Mouse (Mus musculus) adrenal gland, postnatal 4 days (tissue): ENCODE data around the gene Apex1. TPM values are rescaled to one million over a fixed set of nuclear protein-coding genes. Genes with fewer than 3 reads are reported as not detected.
"Not testable (repeated sequence)": the region's sequence is repeated elsewhere in the genome, so short reads cannot be mapped to it uniquely, and the experiment has no call there.

Experiments used
- DNase-seq, 2 experiments: peaks; one replicate each; pipeline ENCODE4 v3.0.0; 2021 to 2022; ENCODE audit warnings: low spot score in 2 of 2, mixed read lengths in 2 of 2
- total RNA-seq, 2 experiments: library from RNA; stranded (reverse); gene quantifications; 2 replicates each; pipeline ENCODE4 v1.2.3; 2021

Gene Apex1
- total RNA-seq, 2 experiments from 2014 or later, result 100 to 106 TPM

GRCm38 (mm10) chr14:50925111-50925920, 548 bp downstream of the Apex1 start:
- no peak for DNase-seq

DNA sequence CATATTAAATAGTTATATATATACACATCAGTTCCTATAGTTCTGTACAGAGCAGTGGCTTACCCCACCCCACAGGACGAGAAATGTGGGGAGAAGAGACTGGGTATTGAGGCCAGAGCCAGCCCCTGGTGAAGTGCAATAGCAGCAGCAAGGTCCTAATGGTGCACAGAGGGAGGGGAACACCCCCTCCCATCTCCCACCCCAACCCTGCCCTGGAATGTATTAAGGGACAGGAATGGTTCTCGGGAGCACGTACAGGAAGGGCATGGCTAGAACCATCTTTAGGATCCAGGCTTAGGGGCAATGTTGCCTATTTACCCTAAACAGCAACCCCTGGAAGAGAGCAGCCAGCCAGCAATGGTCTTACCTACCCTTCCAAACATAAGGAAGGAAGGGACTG, 2.6 kb downstream of the Apex1 start:
- no peak for DNase-seq

- DNase-seq, result no peak
These were observed 5.2 kb downstream of the Apex1 start for GRCm38 (mm10) chr14:50929951-50930350.

DNA sequence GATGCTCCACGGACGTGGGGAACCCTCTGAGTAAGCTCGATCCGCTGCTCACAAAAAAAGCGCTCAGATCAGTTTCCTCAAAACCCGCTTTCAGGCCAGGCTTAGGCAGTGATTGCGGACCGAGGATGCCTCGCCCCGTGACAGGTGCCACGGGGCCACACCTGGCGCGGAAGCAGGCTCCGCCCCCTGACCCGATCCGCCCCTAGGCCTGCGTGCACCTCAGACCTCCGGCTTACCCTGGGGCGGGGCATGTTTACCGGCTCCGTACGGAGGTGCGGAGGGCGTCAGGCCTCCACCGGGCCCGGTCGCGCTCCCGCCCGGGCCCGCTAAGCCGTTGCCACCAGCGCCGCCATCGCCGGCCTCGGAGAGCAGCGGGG, 5.6 kb downstream of the Apex1 start:
- no peak for DNase-seq

GRCm38 (mm10) chr14:50930754-50931492, 6.2 kb downstream of the Apex1 start, which contains the start of the genes Pip4p1 and Pnp:
Gene Pip4p1, minus strand, starts transcription at chr14:50930856.
Gene Pnp, plus strand, starts transcription at chr14:50931082.
- DNase-seq, result peak; percentile 95

DNA sequence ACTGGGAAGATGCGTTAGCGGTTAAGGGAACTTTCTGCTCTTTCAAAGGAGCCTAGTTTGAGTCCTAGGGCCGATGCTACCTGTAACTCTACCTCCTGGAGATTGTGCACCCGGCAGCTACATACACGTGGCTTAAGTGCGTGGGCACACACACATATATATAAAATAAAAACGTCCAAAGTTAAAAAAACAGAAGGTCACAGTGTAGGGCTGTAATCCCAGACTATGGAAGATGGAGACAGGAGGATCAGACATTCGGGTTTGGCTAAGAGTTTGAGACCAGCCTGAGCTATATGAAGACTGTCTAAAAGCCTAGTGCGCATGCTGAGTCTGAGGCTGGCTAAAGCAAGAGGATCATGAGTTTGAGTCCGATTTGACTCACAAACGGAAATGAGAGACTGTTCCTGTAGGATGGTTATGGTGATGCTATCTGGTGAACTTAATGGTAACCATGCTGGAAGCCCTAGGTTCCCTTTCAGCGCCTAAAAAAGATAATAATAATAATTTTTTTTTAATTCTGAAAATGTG, 6.8 kb downstream of the Apex1 start:
- no peak for DNase-seq

GRCm38 (mm10) chr14:50936649-50937048, 11.9 kb downstream of the Apex1 start:
- no peak for DNase-seq

- no peak for DNase-seq
These were observed 13.5 kb downstream of the Apex1 start for GRCm38 (mm10) chr14:50938119-50938908.

DNA sequence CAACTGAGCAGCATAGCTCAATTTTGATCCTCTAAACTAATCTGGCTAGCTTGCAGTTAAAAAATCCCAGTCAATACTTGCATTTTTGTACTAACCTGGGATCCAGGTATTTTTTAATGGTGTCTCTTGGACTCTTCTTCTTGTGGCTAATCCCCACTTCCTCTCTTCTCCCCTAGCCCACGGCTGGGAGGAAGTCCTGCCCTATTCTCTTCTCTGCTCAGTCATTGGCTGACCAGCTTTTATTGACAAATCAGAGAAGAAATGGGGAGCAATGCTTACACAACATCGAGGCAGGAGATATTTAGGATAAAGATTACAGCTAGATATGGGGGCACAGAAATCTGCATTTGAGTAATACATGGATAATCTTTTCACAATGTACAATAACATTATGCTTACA, 14.2 kb downstream of the Apex1 start:
- DNase-seq, result no peak

DNA sequence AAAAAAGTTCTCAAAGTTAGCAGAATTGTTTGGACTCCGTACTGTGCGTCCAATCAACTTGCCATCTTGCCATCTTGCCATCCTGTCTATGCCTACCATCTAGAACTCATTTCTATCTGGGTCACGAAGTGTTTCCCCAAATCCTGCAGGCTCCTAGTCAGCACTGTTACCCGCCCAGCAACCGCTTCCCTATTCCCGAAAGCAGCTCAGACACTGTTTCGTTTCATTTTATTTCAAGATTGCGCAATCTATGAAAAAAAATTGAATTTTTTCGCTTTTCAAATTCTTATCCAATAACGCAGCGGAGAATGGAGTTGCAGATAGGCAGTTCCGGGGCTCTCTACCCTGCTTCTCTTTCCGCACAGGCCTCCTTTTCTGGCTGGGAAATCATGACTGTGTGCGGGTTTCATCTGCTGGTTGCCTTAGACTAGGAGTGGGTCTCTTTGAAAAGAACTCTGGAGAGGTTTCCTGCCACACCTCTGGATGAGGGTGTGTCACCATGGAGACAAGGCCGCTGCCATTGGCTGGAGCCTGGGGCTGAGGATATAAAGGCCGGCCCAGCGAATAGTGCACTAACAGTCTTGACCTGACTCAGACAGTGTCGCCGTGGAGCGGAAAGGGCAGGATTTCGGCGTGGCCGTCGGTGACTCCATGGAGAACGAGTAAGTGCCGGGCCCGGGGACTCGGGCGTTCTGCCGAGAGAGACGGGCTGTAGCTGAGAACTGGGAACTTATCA, 19.3 kb downstream of the Apex1 start, which contains the start of gene Gm49342:
Gene Gm49342, plus strand, starts transcription at position 586 of the 736 bp plus-strand sequence.
- peak; percentile 84 to 93 for DNase-seq

DNA sequence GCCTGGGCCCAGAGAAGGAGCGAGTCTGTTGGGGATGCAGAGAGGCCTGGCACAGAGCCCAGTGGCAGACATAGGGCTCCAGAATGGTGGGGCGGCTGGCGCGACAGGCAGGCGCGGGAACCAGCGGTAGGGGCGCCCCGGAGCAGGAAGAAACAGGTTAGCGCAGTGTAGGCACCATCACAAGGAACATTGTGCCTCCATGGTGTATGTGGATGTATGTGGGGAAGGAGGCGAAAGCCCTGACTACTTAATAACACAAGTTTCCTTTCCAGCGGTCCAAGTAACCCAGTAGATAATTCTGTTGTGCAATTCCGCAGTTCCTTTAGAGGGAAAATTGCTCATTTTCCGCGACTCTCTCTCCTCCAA, 19.9 kb downstream of the Apex1 start:
- not testable (repeated sequence) for DNase-seq

DNA sequence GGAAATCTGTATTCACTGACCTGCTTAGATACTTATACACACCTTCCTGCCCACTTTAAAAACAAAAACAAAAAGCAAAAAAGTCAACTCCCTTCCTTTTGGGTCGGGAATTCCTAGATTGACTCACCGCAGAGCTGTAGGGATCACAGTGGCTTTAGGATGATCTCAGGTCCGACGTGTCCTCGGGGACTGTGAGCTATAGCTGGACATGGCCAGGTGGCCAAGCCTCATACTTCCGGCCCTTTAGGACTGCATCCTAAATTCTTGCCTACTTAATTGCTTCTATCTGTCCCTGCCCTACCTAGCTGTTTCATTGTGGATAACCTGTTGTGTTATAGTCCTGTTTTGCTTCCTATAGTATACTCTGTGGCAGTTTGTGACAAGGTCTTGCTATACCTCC, 20.3 kb downstream of the Apex1 start:
- DNase-seq, result not testable (repeated sequence)

DNA sequence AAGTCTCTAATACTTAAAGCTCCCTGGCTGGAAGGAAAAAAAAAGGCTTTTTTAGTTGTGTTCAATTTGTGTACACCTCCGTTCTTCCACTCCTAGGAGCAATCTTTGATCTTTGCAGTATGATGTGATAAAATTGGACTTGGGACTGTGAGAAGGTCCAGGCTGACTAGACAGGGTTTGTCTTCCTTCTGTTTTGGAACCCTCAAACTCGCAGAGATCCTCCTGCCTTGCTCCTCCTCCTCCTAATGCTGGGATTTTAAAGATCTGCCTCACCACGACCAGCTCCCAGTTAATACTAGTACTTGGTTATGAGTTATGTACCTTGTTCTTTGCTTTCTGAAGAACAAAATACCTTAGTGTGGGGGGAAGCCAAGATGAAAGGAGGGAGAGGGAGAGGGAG, 20.8 kb downstream of the Apex1 start:
- DNase-seq, result not testable (repeated sequence)

DNA sequence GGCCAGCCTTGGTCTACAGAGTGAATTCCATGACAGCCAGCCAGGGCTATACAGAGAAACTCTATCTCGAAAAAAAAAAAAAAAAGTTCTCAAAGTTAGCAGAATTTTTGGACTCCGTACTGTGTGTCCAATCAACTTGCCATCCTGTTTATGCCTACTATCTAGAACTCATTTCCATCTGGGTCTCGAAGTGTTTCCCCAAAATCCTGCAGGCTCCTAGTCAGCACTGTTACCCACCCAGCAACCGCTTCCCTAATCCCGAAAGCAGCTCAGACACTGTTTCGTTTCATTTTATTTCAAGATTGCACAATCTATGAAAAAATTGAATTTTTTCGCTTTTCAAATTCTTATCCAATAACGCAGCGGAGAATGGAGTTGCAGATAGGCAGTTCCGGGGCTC, 30.7 kb downstream of the Apex1 start:
- DNase-seq, result no peak

- peak in 1 of 2 experiments; percentile 21 for DNase-seq
These were observed 31.3 kb downstream of the Apex1 start, which contains the start of gene Pnp2 for GRCm38 (mm10) chr14:50955942-50956508. Gene Pnp2, plus strand, starts transcription at chr14:50955992.

- DNase-seq, result not testable (repeated sequence)
These were observed 32.0 kb downstream of the Apex1 start for GRCm38 (mm10) chr14:50956724-50957123.

GRCm38 (mm10) chr14:50957146-50957545, 32.4 kb downstream of the Apex1 start:
- not testable (repeated sequence) for DNase-seq

DNA sequence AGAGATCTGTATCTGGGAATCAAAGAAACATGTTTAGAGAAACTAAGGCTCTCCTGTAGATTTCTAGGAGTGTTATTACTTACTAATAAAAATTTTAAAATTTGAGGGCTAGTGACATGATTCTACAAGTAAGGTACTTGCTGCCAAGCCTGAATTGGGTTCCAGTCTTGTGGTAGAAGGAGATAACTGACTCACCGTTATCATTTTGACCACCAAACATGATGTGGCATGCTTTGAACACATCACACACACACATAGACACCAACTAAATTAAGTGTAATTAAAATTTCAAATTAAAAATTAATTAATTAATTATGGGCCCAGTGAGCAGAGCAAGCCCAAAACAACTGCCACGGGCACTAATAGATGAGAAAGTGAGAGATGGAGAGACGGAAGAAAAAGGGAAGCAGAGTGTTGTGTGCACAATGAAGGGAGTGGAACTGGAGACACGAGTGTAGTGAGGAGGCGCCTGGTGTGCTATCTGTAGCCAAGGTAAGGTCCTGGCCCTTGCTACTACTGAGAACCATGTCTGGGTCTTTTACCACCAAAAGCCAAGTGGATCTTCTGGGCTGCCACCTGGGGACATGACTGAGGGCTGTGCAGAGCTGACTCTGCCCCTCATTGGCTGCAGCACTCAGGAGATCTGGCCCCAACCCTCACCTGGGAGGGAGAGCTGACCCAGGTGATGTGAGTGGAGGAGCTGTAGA, 33.7 kb downstream of the Apex1 start:
- not testable (repeated sequence) for DNase-seq

DNA sequence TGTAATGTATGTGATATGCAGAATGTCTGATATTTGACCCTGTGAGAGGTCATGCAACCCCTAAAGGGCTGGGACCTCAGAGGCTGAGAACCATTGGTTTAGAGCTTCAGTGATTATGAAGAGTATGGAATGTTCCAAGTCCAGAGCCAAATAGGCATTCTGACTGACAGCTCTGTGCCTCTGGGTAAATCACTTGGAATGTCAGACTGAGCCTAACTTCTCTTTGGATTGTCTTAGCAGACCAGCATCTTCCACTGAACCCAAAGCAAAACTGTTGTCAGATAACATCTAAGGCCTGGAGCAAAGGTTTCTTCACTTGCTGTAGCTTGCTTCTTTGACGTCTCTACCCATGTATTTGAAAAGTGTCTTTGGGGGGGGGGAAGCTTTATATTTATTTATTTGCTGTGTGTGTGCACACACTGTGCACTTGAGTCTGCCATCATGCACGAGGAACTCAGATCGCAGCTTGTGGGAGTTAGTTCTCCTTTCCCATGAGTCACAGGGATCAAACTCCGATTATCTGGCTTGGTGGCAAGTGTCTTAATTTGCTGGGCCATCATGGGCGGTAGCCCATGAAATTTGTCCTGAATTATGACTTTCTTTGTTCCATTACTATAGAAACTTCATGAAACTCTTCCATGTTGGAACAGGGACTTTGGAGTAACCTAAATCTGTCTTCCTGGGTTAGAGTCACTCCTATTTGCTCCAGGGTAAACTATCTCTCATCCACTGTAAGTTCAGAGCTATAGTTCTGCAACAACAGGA, 43.6 kb downstream of the Apex1 start:
- no peak for DNase-seq
